18 mouse cellular contexts compared by ENCODE assay signal in the genomic region with DNA sequence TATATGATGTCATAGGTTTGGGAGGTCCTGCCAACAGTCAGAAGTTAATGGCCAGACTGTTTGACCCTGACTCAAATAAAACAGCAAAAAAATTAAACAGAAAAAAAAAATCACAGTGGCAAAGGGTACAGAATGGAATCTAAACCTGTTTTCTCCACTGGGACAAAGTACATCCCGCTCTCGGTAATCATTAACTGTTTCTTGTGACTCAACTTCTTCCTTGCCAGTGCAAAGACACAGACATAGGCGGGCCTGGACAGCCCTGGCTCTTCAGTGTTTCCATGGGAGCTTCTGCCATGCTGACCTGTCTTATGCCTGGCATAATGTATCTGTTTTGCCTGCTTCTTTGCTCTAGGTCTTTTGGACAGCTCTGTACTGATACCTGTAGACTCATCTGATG. TPM values are rescaled to one million over a fixed set of nuclear protein-coding genes. Genes with fewer than 3 reads are reported as not detected.
DNase-seq lines count a peak whose midpoint lies in the region; ATAC-seq and TF ChIP-seq lines count a peak whose summit lies in the region.
"Had no signal": no experiment of that assay in that cellular context is flagged by ENCODE, and none has a peak within 500 bp of the region (broad histone marks: within the 10 kb centered on the region; RNA-seq: fewer than 3 reads in every experiment).

No protein-coding gene starts in this region.

- peaks cover 16% of the 10 kb centered on the region for H3K4me1 ChIP-seq in liver, adult 2 months (ENCODE audit: control insufficient read depth, insufficient read depth, low read length)
- peaks cover 31% of the 10 kb centered on the region for H3K4me1 ChIP-seq in liver, embryonic 12.5 days
- peaks cover 14% of the 10 kb centered on the region; the same call in 1 of the 2 replicates for H3K4me1 ChIP-seq in kidney, adult 2 months (ENCODE audit: control insufficient read depth, insufficient read depth, low read length)
- H3K4me1 ChIP-seq in stomach, postnatal 0 days (replicated peaks; ENCODE audit: control insufficient read depth, insufficient read depth): peaks cover under 1% of the 10 kb centered on the region; the same call in 1 of the 2 replicates

- H3K4me3 ChIP-seq in liver, adult 2 months (ENCODE audit: insufficient read depth, low read depth, low read length): no peak overlapping the region
- no peak overlapping the region for H3K4me3 ChIP-seq in liver, embryonic 12.5 days
- H3K4me3 ChIP-seq in kidney, adult 2 months (ENCODE audit: insufficient read depth, low read depth, low read length): no peak overlapping the region
- no peak overlapping the region for H3K4me3 ChIP-seq in stomach, postnatal 0 days (ENCODE audit: low read depth, low read length)
- H3K4me3 ChIP-seq: embryonic facial prominence, embryonic 13.5 days; midbrain, embryonic 15.5 days had no signal

- no peaks in the 10 kb centered on the region for H3K36me3 ChIP-seq in liver, adult 2 months (ENCODE audit: control insufficient read depth, insufficient read depth, low read length)
- H3K36me3 ChIP-seq in liver, embryonic 12.5 days: no peaks in the 10 kb centered on the region
- H3K36me3 ChIP-seq in kidney, adult 2 months (ENCODE audit: control insufficient read depth, insufficient read depth, low read length): no peaks in the 10 kb centered on the region
- H3K36me3 ChIP-seq in stomach, postnatal 0 days (ENCODE audit: control insufficient read depth, insufficient read depth, low read length): no peaks in the 10 kb centered on the region
- H3K36me3 ChIP-seq: embryonic facial prominence, embryonic 13.5 days; midbrain, embryonic 15.5 days had no signal

- no peak for TF ChIP-seq CTCF in liver, adult 2 months (IDR thresholded peaks at IDR 0.05; ENCODE audit: low read depth, low read length)
- no peak for TF ChIP-seq CTCF in kidney, adult 2 months (conservative IDR thresholded peaks at IDR 0.05; ENCODE audit: insufficient read depth, insufficient read length, low read depth, low read length)
- no peak for TF ChIP-seq CTCF in stomach, postnatal 0 days (IDR thresholded peaks at IDR 0.05; ENCODE audit: low read depth)

- no peaks in the 10 kb centered on the region for H3K27me3 ChIP-seq in liver, adult 2 months (ENCODE audit: control insufficient read depth, insufficient read depth, low read length)
- H3K27me3 ChIP-seq in liver, embryonic 12.5 days (replicated peaks): no peaks in the 10 kb centered on the region
- no peaks in the 10 kb centered on the region for H3K27me3 ChIP-seq in kidney, adult 2 months (replicated peaks; ENCODE audit: control insufficient read depth, insufficient read depth, low read length)
- no peaks in the 10 kb centered on the region for H3K27me3 ChIP-seq in stomach, postnatal 0 days (ENCODE audit: control insufficient read depth, insufficient read depth, low read length)
- H3K27me3 ChIP-seq: CH12.LX; embryonic facial prominence, embryonic 13.5 days; midbrain, embryonic 15.5 days had no signal

- H3K9me3 ChIP-seq in liver, embryonic 12.5 days (replicated peaks): no peaks in the 10 kb centered on the region
- no peaks in the 10 kb centered on the region for H3K9me3 ChIP-seq in stomach, postnatal 0 days (ENCODE audit: control insufficient read depth, low read length)
- H3K9me3 ChIP-seq: embryonic facial prominence, embryonic 13.5 days; midbrain, embryonic 15.5 days had no signal

- H3K4me2 ChIP-seq in liver, embryonic 12.5 days: no peak overlapping the region
- H3K4me2 ChIP-seq in stomach, postnatal 0 days (replicated peaks; ENCODE audit: low read depth): no peak overlapping the region
- H3K4me2 ChIP-seq: embryonic facial prominence, embryonic 13.5 days; midbrain, embryonic 15.5 days had no signal

- peak overlapping the region; percentile 37; the same call in 1 of the 2 replicates for H3K9ac ChIP-seq in liver, adult 2 months (ENCODE audit: low read depth, low read length)
- no peak overlapping the region for H3K9ac ChIP-seq in liver, embryonic 12.5 days
- H3K9ac ChIP-seq in stomach, postnatal 0 days (ENCODE audit: low read length): no peak overlapping the region
- H3K9ac ChIP-seq: embryonic facial prominence, embryonic 13.5 days; forebrain, postnatal 0 days; midbrain, embryonic 15.5 days had no signal

- H3K27ac ChIP-seq in liver, adult 2 months (replicated peaks; ENCODE audit: insufficient read depth, low read depth, low read length): peak overlapping the region; percentile 85
- no peak overlapping the region for H3K27ac ChIP-seq in liver, embryonic 12.5 days
- H3K27ac ChIP-seq in kidney, adult 2 months (ENCODE audit: insufficient read depth, low read depth, low read length): peak overlapping the region; percentile 92
- no peak overlapping the region for H3K27ac ChIP-seq in stomach, postnatal 0 days (replicated peaks)
- H3K27ac ChIP-seq: embryonic facial prominence, embryonic 13.5 days; midbrain, embryonic 15.5 days had no signal

- no peak for TF ChIP-seq EP300 in stomach, postnatal 0 days (optimal IDR thresholded peaks at IDR 0.05)

- peaks cover 13% of the 10 kb centered on the region for H3K79me2 ChIP-seq in liver, adult 2 months (ENCODE audit: control insufficient read depth, insufficient read depth, low read length)

- no peak for TF ChIP-seq POLR2A in liver, adult 2 months (IDR thresholded peaks at IDR 0.05; ENCODE audit: extremely low read depth, insufficient read depth, low read length)
- no peak for TF ChIP-seq POLR2A in kidney, adult 2 months (IDR thresholded peaks at IDR 0.05; ENCODE audit: low read depth, low read length)

- no peak for ATAC-seq in liver, embryonic 12.5 days
- ATAC-seq in stomach, postnatal 0 days (ENCODE audit: low FRiP score, low TSS enrichment): no peak
- no peak for ATAC-seq in activated CD4-positive, CD25-positive, alpha-beta regulatory T cell, adult 4 months
- ATAC-seq: forebrain, postnatal 0 days; midbrain, embryonic 15.5 days had no signal

- DNase-seq in liver, adult 2 months (ENCODE audit: extremely low read depth, low read depth, low spot score): peak; percentile 98
- peak; percentile 92 for DNase-seq in kidney, adult 2 months
- DNase-seq in kidney, postnatal 25 days: peak; percentile 60 to 82
- DNase-seq in stomach, postnatal 0 days (ENCODE audit: low spot score): peak; percentile 47
- DNase-seq in cerebellum, adult 11 months: no peak
- no peak for DNase-seq in urinary bladder, postnatal 10 days (ENCODE audit: low spot score)
- DNase-seq: adrenal gland, postnatal 25 days; cerebellum, adult 9-10 months; forebrain, postnatal 0 days; heart, adult 11 months; heart, postnatal 4 days; spleen, adult 18-20 months; thymus, postnatal 14 days had no signal

- WGBS in liver, adult 2 months: 21% methylated on average over 3 of the region's 3 CpGs
- WGBS in liver, embryonic 12.5 days (ENCODE audit: insufficient replicate concordance): 86% methylated on average over 3 of the region's 3 CpGs
- 35% methylated on average over 3 of the region's 3 CpGs for WGBS in kidney, adult 2 months
- WGBS in stomach, postnatal 0 days: 61% methylated on average over 3 of the region's 3 CpGs

RNA-seq across cellular contexts. Expression of gene Atox1, which starts 4.1 kb away (rescaled TPM):
- 220 and 227 TPM in 2 replicates for total RNA-seq in liver, adult 2 months (2014; rRNA removed)
- polyA plus RNA-seq in liver, adult 2 months (2012; rRNA removed): 358 and 464 TPM in 2 replicates
- 203 and 210 TPM in 2 replicates for polyA plus RNA-seq in liver, embryonic 12.5 days (2016; fragmentation: Nextera tagmentation; extraction: Ambion mirVana)
- polyA plus RNA-seq in kidney, adult 2 months (2012; rRNA removed): 698 and 771 TPM in 2 replicates
- polyA plus RNA-seq in stomach, postnatal 0 days (2015; fragmentation: Nextera tagmentation; extraction: Ambion mirVana): 508 and 530 TPM in 2 replicates
- polyA plus RNA-seq in activated CD4-positive, CD25-positive, alpha-beta regulatory T cell, adult 4 months (2017; shearing (Covaris generic)): 100 to 1,000 TPM; 224 to 229 TPM

RNA-seq across cellular contexts. Expression of gene G3bp1, which starts 4.3 kb away (rescaled TPM):
- total RNA-seq in liver, adult 2 months (2014; rRNA removed): 15.7 and 19.5 TPM in 2 replicates
- 13.6 and 14.0 TPM in 2 replicates for polyA plus RNA-seq in liver, adult 2 months (2012; rRNA removed)
- 136 TPM in 2 replicates for polyA plus RNA-seq in liver, embryonic 12.5 days (2016; fragmentation: Nextera tagmentation; extraction: Ambion mirVana)
- polyA plus RNA-seq in kidney, adult 2 months (2012; rRNA removed): 23.3 and 28.3 TPM in 2 replicates
- 59.5 and 59.8 TPM in 2 replicates for polyA plus RNA-seq in stomach, postnatal 0 days (2015; fragmentation: Nextera tagmentation; extraction: Ambion mirVana)
- polyA plus RNA-seq in activated CD4-positive, CD25-positive, alpha-beta regulatory T cell, adult 4 months (2017; shearing (Covaris generic)): 10 to 100 TPM; 62.4 to 65.3 TPM

RNA-seq across cellular contexts. Expression of gene Sparc, which starts 42.2 kb away (rescaled TPM):
- total RNA-seq in liver, adult 2 months (2014; rRNA removed): 28.0 and 41.7 TPM in 2 replicates
- 110 and 128 TPM in 2 replicates for polyA plus RNA-seq in liver, adult 2 months (2012; rRNA removed)
- 167 and 173 TPM in 2 replicates for polyA plus RNA-seq in liver, embryonic 12.5 days (2016; fragmentation: Nextera tagmentation; extraction: Ambion mirVana)
- polyA plus RNA-seq in kidney, adult 2 months (2012; rRNA removed): 585 and 720 TPM in 2 replicates
- 1,616 and 1,849 TPM in 2 replicates for polyA plus RNA-seq in stomach, postnatal 0 days (2015; fragmentation: Nextera tagmentation; extraction: Ambion mirVana)
- polyA plus RNA-seq in activated CD4-positive, CD25-positive, alpha-beta regulatory T cell, adult 4 months (2017; shearing (Covaris generic)): not detected

Comparison
In these comparisons a context has a peak if more than half of its experiments do, and no peak if none do; other contexts are left out.
1. H3K27ac ChIP-seq: peak in liver, adult 2 months (single experiment) and kidney, adult 2 months (single experiment); none in liver, embryonic 12.5 days (single experiment) and stomach, postnatal 0 days (single experiment).
2. DNase-seq: peak in liver, adult 2 months (single experiment), kidney, adult 2 months (single experiment), kidney, postnatal 25 days (2 of 2) and stomach, postnatal 0 days (single experiment); none in cerebellum, adult 11 months (single experiment) and urinary bladder, postnatal 10 days (single experiment).
3. RNA of gene Sparc, which starts 42.2 kb away (polyA plus RNA-seq): 1,616 to 1,849 TPM in stomach, postnatal 0 days, 585 to 720 TPM in kidney, adult 2 months, 167 to 173 TPM in liver, embryonic 12.5 days and 110 to 128 TPM in liver, adult 2 months; not detected in activated CD4-positive, CD25-positive, alpha-beta regulatory T cell, adult 4 months; every median in the first group is over 100 times any median in the second.